Mouse (Mus musculus): ENCODE measurements around the gene Igf1.

The Igf1 gene

DNA sequence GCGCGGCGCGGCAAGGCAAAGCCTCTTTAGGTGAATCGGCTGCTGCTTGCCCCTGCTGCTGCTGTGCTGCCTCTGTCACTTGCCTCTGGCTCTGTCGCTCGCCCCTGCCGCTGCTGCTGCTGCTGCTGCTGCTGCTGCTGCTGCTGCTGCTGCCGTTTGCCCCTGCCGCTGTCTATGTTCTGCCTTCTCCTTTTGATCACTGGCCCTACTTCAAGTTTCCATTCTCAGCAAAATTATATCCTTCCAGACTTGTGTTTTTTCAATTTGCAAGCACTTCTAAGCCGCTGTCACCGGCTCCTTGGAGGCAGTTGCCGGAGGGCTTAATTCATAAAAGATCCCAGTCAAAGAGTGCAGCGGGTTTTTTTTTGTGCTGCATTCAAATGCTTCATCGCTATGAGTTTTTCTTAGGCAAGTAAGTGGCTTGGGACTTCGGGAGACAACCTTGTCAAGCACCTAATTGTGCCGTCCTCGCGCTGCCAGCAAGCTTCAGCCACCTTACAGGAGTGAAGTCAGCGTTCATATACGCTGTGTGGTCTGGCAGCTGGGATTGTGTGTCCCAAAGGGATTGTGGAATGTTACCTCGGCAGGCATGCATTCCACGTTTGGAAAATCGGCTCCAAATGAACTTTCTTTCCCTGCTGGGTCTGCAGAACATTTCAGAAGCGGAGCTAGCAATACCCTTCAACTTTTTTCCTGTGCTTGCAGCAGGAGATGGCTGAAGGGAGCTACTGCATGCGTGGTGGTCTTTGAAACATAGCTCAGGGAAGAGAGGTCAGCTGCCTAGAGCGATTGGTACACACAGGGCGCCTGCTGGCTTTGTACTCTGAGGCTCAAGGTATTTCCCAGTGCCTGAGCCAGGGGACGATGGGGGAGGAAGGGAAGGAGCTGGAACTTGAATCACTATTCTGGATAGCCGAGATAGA, 2.4 kb downstream of the Igf1 start:
- no peak for DNase-seq (ENCODE audit: low read depth, low spot score)

DNA sequence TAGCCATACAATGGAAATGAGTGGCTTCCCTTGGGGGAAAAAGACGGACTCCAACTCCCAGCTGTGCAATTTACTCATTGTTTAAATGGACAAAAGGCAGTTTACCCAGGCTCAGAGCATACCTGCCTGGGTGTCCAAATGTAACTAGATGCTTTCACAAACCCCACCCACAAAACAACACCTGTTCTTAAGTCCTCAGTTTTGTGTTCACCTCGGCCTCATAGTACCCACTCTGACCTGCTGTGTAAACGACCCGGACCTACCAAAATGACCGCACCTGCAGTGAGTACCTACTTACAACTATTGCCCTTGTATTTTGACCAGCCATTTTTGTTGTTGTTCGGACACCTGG, 3.0 kb downstream of the Igf1 start:
- DNase-seq (ENCODE audit: low read depth, low spot score): no peak

DNA sequence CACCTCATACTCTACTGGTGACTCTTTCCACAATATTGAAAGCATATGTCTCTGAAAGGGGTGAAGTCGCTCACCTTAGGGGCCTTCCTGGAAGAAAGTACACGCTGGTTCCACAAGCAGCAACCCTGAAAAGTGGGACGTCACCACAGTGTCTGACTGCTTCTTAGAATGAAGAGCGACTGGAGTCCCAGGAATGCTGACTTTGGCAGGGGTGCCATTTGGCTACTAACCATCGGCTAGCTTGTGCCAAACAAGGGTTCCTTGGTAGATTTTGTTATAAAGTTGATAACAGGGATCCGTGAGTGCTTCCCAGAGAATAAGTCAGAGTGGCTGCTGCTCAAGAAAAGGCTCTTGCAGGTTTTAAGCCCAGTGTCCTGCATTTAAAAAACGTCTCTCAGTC, 4.8 kb downstream of the Igf1 start:
- no peak for DNase-seq (ENCODE audit: low read depth, low spot score)

DNA sequence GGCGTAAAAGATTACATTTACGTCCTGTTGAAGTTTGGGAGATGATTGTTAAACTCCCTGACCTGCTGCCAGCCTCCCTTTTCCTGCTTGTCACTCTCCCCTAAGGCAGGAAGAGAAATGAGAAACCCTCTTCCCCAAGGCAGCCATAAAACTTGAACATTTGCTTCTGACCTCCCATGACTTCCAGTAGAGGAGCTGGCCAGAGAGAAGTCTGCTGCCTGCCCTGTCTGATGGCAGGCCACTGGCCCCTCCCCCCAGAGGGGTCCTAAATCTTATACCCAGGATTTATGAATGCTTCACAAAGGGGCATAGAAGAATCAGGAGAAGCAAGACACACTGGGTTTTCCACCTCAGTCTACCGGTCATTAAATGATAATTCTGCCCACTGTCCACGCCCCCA, 5.3 kb downstream of the Igf1 start:
- no peak for DNase-seq (ENCODE audit: low read depth, low spot score)

DNA sequence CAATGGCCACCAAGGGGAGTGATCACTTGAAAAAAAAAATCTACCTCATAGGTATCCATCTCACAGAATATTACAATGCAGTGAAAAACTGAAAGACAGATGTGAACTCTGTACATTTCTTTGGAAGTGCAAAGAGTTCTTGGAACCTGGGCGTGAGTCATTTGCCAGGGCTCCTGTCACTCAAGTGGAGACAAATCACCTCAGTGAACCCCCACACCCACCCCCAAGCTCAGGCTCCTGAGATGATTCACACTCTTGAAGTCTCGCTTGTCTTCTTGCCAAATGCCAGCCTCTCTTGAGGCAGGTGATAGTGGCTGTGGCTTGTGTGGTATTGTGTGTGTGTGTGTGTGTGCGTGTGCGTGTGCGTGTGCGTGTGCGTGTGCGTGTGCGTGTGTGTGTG, 7.6 kb downstream of the Igf1 start:
- DNase-seq (ENCODE audit: low read depth, low spot score): no peak

DNA sequence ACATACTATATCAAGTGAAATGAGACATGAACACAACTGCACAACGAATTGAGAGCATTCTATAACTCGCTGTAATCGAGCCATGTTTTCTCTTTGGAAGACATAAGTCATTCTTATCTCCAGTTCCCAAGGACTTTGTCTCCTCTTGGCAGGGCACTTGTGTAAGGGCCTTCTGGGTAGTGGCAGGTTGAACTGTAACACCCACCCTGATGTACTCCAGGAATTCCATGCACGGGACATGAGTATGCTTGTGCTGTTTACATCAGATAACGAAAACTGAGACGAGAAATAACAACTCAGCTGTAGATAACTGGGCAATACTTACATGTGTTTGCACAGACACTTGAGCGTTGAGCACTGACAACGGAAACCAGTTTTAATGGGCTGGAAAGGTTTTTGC, 8.4 kb downstream of the Igf1 start:
- DNase-seq (ENCODE audit: low read depth, low spot score): no peak

DNA sequence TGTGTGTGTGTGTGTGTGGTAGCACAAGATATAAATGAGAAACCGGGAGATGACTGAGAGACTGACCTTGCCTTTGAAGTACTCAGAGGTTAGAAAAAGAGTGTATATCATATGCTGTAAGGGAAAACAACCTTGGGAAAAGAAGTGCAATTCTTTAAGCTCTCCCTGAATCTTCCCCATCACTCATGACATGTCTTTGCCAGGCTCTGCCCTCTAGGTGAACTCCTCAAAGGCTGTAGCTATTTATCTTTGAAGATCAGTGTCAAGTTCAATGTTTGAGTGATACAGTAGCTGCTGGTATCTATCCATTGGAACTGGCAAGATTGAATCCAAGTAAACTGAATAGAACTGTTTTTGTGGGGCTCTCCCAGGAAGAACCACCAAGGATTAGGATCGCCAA, 9.2 kb downstream of the Igf1 start:
- no peak for DNase-seq (ENCODE audit: low read depth, low spot score)

DNA sequence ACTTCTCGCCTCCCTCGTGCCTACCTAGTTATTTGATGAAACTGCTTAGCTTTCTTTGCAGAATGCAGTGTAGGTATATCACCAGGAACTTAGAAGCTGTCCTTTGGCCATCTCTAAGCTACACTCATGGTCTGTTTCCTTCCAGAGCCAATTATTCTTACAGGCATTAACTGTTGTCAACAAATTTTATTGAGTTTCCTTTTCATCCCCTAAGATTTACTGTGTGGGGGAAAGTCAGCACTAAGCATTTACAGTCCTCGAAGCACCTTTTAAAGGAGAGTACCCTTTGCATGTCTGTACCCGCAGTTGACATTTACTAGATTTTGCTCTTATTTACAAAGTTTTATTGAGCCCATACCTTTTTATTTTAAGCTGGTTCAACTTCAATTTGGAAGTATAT, 9.6 kb downstream of the Igf1 start:
- DNase-seq (ENCODE audit: low read depth, low spot score): no peak

DNA sequence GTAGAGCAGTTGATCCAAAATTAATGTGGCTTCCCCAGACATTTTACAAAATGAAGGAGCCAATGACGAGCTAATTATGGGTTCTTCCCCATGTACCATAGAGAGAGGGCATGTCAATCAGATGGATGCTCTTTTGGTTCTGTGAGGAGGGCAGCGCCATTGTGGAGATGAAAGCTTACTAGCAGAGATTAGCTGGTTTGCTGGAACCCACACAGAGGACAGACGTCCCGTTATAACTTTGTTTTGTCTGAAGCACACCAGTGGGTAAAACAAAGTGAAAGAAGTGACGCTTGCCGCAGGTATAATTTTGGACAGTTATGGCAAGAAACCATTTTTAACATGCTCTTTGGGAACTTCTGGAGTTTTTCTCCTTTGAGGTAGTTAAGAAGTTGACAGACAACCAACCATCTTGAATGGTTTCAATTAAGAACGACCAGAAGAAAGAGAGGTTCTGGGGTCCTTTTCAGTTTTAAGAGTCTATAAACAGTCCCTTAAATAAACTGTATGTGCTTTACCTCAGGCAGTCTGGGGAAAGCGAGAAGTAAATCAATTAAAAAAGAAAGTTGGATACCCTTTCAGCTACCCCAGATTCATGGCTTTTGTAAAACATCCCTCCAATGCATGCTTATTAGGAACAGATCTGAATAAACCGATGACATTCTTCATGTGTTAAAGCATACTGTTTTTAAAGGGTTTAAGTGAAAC, 10.4 kb downstream of the Igf1 start:
- DNase-seq (ENCODE audit: low read depth, low spot score): no peak

DNA sequence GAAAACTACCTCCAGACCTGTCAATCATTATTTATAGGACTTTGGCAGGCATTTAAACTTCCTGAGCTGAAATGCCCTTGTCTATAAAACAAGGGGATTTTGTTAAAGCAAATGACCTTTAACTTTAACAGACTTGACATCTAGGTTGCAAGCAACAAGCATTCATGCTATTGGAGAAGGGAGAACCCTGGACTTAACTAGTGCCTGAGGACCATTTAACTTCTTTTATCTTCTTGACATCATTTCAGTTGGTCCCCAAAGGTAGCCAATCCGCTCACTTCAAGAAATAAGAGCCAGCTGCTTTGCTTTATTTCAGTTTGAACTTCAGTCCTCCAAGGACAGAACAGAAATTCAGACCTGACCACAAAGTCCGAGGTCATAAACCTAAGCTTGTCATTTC, 11.1 kb downstream of the Igf1 start:
- DNase-seq (ENCODE audit: low read depth, low spot score): no peak

DNA sequence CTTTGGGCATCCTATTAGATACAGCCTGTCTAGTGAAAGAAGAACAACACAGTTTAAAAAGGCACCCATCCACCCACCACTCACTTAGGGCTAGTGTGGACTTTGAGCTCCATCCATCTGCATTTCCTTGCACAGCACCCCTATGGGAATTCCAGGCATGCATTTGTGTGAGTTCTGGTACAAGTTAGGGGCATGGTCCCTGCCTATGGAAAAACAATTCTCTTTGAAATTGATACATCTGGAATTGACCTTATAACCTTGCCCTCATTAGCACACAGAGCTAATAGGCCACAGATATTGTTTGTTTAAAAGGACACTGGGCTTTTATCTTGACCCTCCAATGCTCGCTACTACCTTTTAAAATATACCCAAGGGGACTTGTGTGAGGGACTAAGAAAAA, 11.6 kb downstream of the Igf1 start:
- DNase-seq (ENCODE audit: low read depth, low spot score): no peak

DNA sequence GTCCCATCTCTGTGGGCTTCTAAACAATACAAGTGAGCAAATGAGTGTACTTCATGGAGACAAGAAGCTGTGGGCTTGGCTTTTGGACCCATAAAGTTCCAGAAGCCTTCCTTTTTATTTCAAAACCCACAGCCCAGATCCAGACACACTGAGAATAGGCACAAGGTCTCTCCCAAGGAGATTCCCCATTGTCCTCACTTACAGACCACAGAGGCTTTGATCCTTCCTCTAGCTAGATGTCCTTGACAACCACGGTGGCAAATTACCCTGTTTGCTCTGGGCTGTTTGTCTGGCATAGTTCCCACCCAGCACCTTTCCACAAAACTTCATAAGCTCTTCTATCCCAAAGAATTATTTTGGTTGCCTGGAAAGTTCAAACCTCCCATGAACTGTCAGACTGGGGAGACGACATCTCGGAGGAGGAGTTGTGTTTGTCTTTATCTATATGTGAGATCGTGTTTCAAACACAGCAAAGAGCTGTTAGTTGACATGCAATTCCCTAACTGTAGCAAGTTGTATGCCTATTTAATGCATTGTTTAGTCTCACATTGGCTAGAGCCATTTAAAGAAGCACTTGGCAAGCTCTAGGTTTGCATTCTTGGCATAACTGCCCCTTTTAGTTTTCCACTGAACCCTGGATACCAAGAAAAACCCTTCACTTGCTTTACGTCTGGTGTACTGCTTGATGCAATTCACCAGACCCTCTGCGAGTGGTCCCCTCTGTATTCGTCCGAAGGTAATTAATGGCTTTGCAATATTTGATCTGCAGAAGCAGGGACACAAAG, 14.0 kb downstream of the Igf1 start:
- DNase-seq (ENCODE audit: low read depth, low spot score): no peak

DNA sequence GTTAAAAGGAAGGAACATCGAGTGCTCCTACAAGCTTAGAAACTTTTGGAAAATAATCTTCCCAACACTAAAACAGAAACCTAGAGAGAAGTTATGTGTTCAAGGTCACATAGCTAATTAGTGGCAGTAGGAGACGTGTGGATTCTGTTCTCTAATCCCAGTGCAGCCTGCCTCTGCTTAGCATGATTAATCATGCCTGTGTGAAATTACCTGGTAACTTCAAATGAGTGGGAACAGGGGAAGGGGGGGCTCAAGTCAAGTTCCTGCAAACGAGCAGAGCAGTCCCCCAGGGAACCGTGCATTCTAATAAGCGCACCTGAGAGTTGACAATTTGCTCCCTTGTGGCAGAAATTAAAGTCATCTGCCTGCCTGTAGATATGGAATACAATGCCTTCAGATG, 14.8 kb downstream of the Igf1 start:
- DNase-seq (ENCODE audit: low read depth, low spot score): no peak

DNA sequence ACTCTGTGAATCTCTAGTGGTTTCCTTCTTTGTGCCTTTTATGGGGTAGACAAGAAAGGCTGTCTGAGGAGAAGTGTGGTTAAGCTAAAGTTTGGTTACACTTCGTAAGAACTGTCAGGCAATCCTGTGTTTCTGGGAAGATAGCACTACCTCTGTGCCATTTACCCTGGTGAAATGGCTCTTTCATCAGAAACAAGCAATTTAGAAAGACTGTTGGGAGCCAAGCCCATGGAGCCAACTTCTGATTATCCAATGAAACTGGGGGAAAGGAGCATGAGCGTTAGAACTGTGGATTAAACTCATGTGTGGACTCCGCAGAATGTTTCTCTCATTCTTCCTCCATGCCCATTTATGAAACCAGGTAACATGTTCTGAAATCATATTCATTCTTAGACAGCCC, 15.5 kb downstream of the Igf1 start:
- no peak for DNase-seq (ENCODE audit: low read depth, low spot score)

DNA sequence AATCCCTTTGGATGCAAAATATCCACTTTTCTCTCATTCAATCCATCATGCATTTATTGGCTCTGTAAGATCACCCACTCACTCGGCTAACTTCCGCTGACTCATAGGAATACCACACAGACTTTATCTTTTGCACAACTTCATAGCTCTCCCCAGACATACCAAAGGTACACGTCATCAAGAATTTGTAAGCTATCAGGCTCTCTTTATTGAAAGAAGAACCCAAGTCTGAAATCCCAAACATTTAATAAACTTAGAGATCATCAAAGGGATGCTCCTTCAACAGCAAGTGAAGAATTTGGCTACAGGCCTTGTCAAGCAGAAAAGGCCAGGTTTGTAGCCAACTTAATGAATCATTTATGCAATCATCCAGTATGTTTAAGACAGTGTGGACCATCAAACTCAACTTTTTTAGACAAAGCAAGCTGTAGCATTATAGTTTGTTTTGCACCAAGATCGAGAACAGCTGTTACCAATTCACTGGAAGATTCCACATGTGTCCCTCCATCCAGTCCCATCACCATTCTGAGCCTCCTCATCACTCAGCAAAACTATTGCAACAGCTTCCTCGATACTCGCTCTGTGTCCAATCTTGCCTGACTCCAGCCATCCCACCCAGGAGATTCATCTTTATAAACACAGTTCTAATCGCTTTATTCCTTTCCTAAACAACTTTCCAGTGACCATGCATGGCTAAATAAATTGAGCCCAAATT, 22.2 kb downstream of the Igf1 start:
- DNase-seq (ENCODE audit: low read depth, low spot score): no peak

DNA sequence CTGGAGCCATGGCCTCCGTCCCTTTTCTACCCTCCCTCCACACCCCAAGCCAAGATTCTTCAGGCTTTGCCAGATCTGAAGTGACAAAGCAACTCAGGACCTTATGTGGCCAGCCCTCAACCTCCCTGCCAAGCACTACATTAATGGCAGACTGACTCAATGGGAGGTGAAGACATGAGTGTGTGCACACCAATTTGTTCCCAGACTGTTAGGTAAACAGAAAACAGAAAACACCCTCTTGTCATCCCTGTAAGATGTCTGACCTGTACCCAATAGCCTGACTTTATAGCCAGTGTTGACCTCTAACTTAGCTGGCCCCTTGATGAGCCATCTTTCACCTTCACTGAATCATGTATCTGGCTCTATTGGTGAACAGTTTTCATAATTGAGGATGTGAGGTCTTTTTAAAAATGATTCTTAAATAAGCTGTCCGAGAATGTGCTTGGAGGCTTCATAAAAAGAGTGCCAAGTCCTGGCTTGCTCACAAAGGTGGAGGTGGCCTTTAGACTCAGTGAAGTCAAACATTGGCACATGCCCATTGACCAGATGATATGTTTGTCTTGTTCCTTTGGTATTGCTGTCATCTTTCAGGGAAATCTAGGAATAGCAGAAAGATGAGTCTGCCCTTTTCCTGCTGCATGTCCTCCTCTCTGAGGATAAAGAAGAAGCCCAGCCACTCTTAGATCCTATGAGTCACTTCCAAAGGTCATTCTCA, 27.4 kb downstream of the Igf1 start:
- DNase-seq (ENCODE audit: low read depth, low spot score): no peak

DNA sequence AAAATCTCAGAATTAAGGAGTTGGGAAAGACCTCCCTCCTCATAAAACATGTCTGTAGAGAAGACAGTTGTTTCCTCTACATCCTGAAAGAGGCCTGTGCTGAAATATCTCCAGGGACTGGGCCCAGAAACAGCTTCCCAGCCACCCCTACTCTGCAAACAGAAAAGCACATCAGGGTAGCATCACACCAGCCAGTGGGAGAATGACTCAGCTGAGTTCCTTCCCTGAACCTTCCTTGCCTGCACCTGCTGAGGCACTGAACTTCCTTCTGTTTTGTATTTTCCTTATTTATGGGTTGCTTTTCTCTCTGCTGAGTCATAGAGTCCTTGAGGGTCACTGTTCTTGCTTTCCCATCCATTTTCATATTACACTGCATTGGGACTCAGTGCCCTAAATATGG, 31.8 kb downstream of the Igf1 start:
- DNase-seq (ENCODE audit: low read depth, low spot score): no peak

DNA sequence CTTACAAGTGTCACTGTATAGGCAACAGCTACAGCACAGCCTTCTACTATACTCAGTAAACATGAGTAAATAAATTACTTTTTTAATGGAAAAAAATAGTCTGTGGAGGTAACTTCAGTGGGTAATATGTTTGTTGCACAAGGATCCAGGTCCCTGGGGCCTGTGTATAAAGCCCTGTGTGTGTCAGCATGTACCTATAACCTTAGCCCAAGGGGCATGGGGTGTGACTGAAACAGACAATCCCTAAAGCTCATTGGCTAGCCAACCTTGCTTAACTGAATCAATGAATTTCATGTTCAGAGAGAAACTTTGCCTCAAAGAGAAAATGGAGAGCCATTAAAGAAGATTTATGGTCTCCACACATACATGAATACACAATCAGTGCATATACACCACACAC, 34.2 kb downstream of the Igf1 start:
- no peak for DNase-seq (ENCODE audit: low read depth, low spot score)

DNA sequence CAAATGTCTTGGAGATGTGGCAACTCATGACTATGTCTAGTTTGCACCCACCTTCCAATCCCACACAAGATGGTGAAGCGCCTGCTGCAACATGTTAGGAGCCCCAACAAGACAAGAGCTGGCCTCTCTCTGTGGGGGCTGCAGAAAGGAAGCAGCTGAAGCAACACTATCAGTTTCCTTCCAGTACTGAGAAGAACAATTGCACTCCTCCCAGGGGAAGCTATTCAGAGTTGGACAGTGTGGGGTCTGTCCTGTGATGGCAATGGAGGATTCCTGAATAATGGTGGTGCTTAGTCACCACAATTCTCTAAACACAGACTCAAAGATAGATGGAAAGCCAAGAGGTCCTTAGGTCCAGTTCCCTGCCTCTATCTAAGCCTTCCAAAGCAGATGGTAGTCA, 35.2 kb downstream of the Igf1 start:
- DNase-seq (ENCODE audit: low read depth, low spot score): no peak

DNA sequence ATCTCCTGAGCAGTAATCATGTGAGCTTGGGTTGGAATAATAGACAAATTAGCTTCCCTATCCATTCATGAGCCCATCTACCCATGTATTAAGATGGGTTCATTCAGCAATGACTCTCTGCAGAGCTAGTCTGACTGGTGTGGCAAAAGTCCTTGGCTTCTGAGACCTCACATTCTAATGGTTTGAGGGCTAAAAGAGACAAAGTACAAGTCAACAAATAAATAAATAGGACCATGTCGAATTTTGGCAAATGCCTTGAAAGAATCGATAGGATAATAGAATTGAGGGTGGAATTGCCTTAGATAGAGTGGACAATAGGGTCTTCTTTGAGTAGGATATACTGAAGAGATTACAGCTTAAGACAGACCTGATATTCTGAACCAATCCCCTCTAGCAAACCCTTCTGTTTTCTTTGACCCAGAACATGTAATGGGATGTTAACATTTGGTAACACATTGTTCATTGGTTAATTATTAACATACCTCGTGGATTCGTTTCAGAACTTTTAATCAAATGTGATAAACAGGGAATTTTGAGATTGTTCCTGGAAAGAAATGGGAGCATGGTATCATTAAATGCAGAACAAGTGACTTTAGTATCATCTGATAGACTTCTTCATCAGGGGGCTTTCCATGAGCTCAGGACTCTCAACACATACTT, 36.5 kb downstream of the Igf1 start:
- no peak for DNase-seq (ENCODE audit: low read depth, low spot score)

DNA sequence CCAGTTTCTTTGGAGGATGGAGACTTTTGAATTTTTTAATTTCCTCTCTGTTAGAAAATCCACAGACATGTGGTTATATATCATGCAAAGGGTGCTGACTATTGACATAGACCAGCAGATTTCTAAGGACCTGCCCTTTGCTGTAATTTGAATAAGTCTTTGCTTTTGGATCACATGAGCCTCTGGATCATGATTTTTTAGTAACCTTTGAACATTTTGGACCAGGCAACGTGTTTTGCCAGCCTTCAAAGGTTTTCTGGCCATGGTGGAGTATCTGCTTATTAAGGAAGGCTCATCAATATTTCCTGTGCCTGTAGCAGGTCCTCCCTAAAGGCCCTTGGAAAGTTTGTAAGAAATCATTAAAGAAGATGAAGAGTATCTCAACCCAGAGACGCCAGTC, 37.3 kb downstream of the Igf1 start:
- no peak for DNase-seq (ENCODE audit: low read depth, low spot score)
